Mouse (Mus musculus): ENCODE measurements around the gene Asap3.

DNA sequence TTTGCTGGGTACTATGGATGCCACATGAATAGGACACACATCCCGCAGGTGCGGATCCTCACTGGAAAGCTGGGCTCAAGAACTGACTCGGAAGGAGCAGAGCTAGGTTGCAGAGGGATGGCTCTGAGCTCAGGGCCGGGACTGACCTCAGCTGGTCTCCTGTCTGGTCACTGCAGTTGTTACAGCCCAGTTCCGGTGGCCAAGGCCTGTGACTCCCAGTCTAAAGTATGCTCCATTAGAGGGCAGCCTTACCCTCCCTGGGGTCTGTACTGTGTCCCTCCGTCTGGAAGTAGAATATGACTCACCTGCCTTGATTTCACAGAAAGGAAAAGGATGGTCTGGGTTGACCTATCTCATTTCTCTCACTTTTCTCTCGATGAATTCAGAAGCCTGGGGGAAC, 38.0 kb downstream of the Asap3 start:
- TF ChIP-seq CTCF (IDR thresholded peaks at IDR 0.05; ENCODE audit: control insufficient read depth, insufficient read depth, insufficient read length) (no peak), MAX (IDR thresholded peaks at IDR 0.05) (no peak), MYOD1 (IDR thresholded peaks at IDR 0.05; ENCODE audit: control insufficient read depth, insufficient read length, low read depth) (no peak), MYOG (IDR thresholded peaks at IDR 0.05; ENCODE audit: control insufficient read depth, extremely low read depth, insufficient read length) (no peak), USF1 (IDR thresholded peaks at IDR 0.05; ENCODE audit: low read depth) (no peak), FOSL1 (IDR thresholded peaks at IDR 0.05; ENCODE audit: insufficient read depth, low read length, poor library complexity, severe bottlenecking) (no peak), CEBPB (IDR thresholded peaks at IDR 0.05; ENCODE audit: low read depth) (no peak)

All from C2C12 (cell line).